Mouse (Mus musculus) heart, embryonic 12.5 days (tissue): ENCODE results near the gene Mars. TPM values are rescaled to one million over a fixed set of nuclear protein-coding genes. Genes with fewer than 3 reads are reported as not detected.

Experiments used
- ATAC-seq: fragments of 200-750 bp; cut with Nextera tagmentation; 2 replicates; pipeline ENCODE4 v1.8.0; 2017; ENCODE audit warnings: moderate TSS enrichment, moderate library complexity; ENCODE audit not compliant: insufficient number of reproducible peaks, low FRiP score
- H3K27ac ChIP-seq: fragments of 300-500 bp; sonication (generic); 2 replicates; pipeline ENCODE4 v1.5.1; 2016; ENCODE audit warnings: mild to moderate bottlenecking, moderate library complexity; ENCODE audit not compliant: poor library complexity, severe bottlenecking
- H3K27me3 ChIP-seq: fragments of 300-500 bp; sonication (generic); replicated peaks from 2 replicates; pipeline ENCODE4 v1.6.1; 2016; ENCODE audit warnings: mild to moderate bottlenecking, moderate library complexity
- H3K36me3 ChIP-seq: fragments of 300-500 bp; sonication (generic); 2 replicates; pipeline ENCODE4 v1.6.1; 2016; ENCODE audit warnings: mild to moderate bottlenecking, moderate library complexity
- H3K4me1 ChIP-seq: fragments of 300-500 bp; sonication (generic); replicated peaks from 2 replicates; pipeline ENCODE4 v1.6.1; 2016; ENCODE audit warnings: mild to moderate bottlenecking
- H3K4me2 ChIP-seq: fragments of 300-500 bp; sonication (generic); 2 replicates; pipeline ENCODE4 v1.6.1; 2016; ENCODE audit warnings: mild to moderate bottlenecking, moderate library complexity
- H3K4me3 ChIP-seq: fragments of 300-500 bp; sonication (generic); 2 replicates; pipeline ENCODE4 v1.5.1; 2016; ENCODE audit warnings: mild to moderate bottlenecking
- H3K9ac ChIP-seq: fragments of 300-500 bp; sonication (generic); 2 replicates; pipeline ENCODE4 v1.6.1; 2016; ENCODE audit warnings: mild to moderate bottlenecking, moderate library complexity
- H3K9me3 ChIP-seq: fragments of 300-500 bp; sonication (generic); replicated peaks from 2 replicates; pipeline ENCODE4 v1.6.1; 2016; ENCODE audit warnings: mild to moderate bottlenecking, moderate library complexity
- WGBS: fragments of 180-500 bp; shearing (Covaris S2); methylation state at CpG from one replicate; pipeline ENCODE4 v1.1.7; 2016; 5-methylcytosine and 5-hydroxymethylcytosine counted together
- polyA plus RNA-seq: library from polyadenylated mRNA; unstranded; fragments of >200 nt; fragmentation: Nextera tagmentation; extraction: Ambion mirVana; gene quantifications from 2 replicates; pipeline ENCODE4 v1.2.1, GENCODE M21; 2016

Mars gene
- polyA plus RNA-seq, 1 experiment from 2014 or later, result 110 TPM

DNA sequence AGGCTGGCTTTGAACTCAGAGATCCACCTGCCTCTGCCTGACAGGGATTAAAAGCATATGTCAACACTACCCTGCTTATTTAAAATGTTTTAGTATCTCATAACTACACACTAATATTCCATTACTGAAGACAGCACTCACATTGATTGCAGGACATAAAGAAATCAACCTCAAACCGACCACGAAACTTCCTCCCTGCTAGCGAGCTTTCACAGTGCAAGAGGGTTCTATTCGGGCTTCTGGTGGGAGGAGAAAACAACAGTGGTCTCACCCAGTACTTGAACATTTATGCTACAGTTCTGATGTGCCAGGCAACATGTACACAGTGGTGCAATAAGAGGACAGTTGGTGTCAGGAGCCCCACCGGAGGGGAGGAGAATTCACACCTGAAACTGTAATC lies 60.8 kb downstream of the Mars start:
- Histone ChIP-seq H3K9me3 (no peaks in the 10 kb centered on the region), H3K36me3 (no peaks in the 10 kb centered on the region), H3K27me3 (0 out of 2 replicates have a peak, but pooled peaks cover 3% of the 10 kb centered on the region), H3K27ac (no peak overlapping the region), H3K4me3 (no peak overlapping the region), H3K4me1 (no peaks in the 10 kb centered on the region), H3K4me2 (no peak overlapping the region), H3K9ac (no peak overlapping the region)
- WGBS, result 80% methylated on average over 5 of the region's 5 CpGs
- no peak for ATAC-seq

Other genes starting within 250 kb of the Mars start
- gene Cdk4, start 248.3 kb downstream of the Mars start, polyA plus RNA-seq, result 1,080 and 1,140 TPM in 2 replicates
- gene Tspan31, start 241.5 kb downstream of the Mars start, polyA plus RNA-seq, result 119 and 124 TPM in 2 replicates
- gene Agap2, start 236.5 kb downstream of the Mars start, polyA plus RNA-seq, result 0.03 TPM in 1 of 2 replicates, not detected in the other
- 52.2 and 52.4 TPM in 2 replicates for gene Os9, start 190.7 kb downstream of the Mars start, polyA plus RNA-seq
- 1.9 and 2.4 TPM in 2 replicates for gene B4galnt1, start 146.6 kb downstream of the Mars start, polyA plus RNA-seq
- 20.2 and 21.0 TPM in 2 replicates for gene Slc26a10, start 131.1 kb downstream of the Mars start, polyA plus RNA-seq
- gene Arhgef25, start 121.7 kb downstream of the Mars start, polyA plus RNA-seq, result 21.3 and 23.1 TPM in 2 replicates
- gene Dtx3, start 116.1 kb downstream of the Mars start, polyA plus RNA-seq, result 74.3 and 75.1 TPM in 2 replicates
- gene Pip4k2c, start 100.2 kb downstream of the Mars start, polyA plus RNA-seq, result 29.7 and 31.5 TPM in 2 replicates
- 0.37 and 0.79 TPM in 2 replicates for gene Kif5a, start 48.4 kb downstream of the Mars start, polyA plus RNA-seq
- gene Dctn2, start 45.4 kb downstream of the Mars start, polyA plus RNA-seq, result 133 and 136 TPM in 2 replicates
- 13.6 and 14.6 TPM in 2 replicates for gene Mbd6, start 22.8 kb downstream of the Mars start, polyA plus RNA-seq
- 0.89 and 1.8 TPM in 2 replicates for gene Arhgap9, start 10.2 kb upstream of the Mars start, polyA plus RNA-seq
- 0.31 and 0.41 TPM in 2 replicates for gene Gli1, start 30.2 kb upstream of the Mars start, polyA plus RNA-seq
- not detected in 2 replicates for gene Inhbe, start 42.6 kb upstream of the Mars start, polyA plus RNA-seq
- not detected in 2 replicates for gene Inhbc, start 58.6 kb upstream of the Mars start, polyA plus RNA-seq
- 35.8 and 36.6 TPM in 2 replicates for gene R3hdm2, start 68.5 kb upstream of the Mars start, polyA plus RNA-seq
- 0.50 and 1.1 TPM in 2 replicates for gene Stac3, start 189.9 kb upstream of the Mars start, polyA plus RNA-seq
- 19.5 and 24.4 TPM in 2 replicates for gene Ndufa4l2, start 203.2 kb upstream of the Mars start, polyA plus RNA-seq
- gene Shmt2, start 210.7 kb upstream of the Mars start, polyA plus RNA-seq, result 80.4 and 83.8 TPM in 2 replicates
- gene Nxph4, start 222.8 kb upstream of the Mars start, polyA plus RNA-seq, result 0.33 and 0.65 TPM in 2 replicates